Mouse (Mus musculus) C2C12 (cell line): ENCODE results near the gene Fam172a. TPM values are rescaled to one million over a fixed set of nuclear protein-coding genes. Genes with fewer than 3 reads are reported as not detected.

Source experiments
- H3K27me3 ChIP-seq: one replicate; pipeline ENCODE4 v1.6.1; 2011; ENCODE audit not compliant: control insufficient read depth, insufficient read depth, insufficient read length
- H3K36me3 ChIP-seq: one replicate; pipeline ENCODE4 v1.6.1; 2011; ENCODE audit not compliant: control insufficient read depth, insufficient read depth
- H3K4me3 ChIP-seq: one replicate; pipeline ENCODE4 v1.5.1; 2011; ENCODE audit warnings: mild to moderate bottlenecking, control low read depth; ENCODE audit not compliant: poor library complexity, insufficient read depth, severe bottlenecking
- H3K79me2 ChIP-seq: one replicate; pipeline ENCODE4 v1.6.1; 2011; ENCODE audit not compliant: control insufficient read depth, insufficient read depth
- H3K79me3 ChIP-seq: one replicate; pipeline ENCODE4 v1.6.1; 2011; ENCODE audit warnings: low read depth, control low read depth
- H3ac ChIP-seq: one replicate; pipeline ENCODE3; 2011; ENCODE audit warnings: low read depth; ENCODE audit not compliant: control insufficient read depth, insufficient read length
- CEBPB ChIP-seq: IDR thresholded peaks from one replicate; pipeline ENCODE4 v1.6.1; 2011; ENCODE audit warnings: low read depth, mild to moderate bottlenecking, control low read depth, moderate library complexity
- CTCF ChIP-seq: IDR thresholded peaks from one replicate; pipeline ENCODE4 v1.5.1; 2011; ENCODE audit not compliant: control insufficient read depth, insufficient read depth, insufficient read length
- FOSL1 ChIP-seq: IDR thresholded peaks from one replicate; pipeline ENCODE4 v1.8.0; 2011; ENCODE audit warnings: mild to moderate bottlenecking, low read length; ENCODE audit not compliant: poor library complexity, insufficient read depth, severe bottlenecking
- MAX ChIP-seq: IDR thresholded peaks from one replicate; pipeline ENCODE4 v1.6.1; 2011; ENCODE audit warnings: mild to moderate bottlenecking, control low read depth
- MYOD1 ChIP-seq: IDR thresholded peaks from one replicate; pipeline ENCODE4 v1.6.1; 2011; ENCODE audit warnings: low read depth; ENCODE audit not compliant: control insufficient read depth, insufficient read length
- MYOG ChIP-seq: IDR thresholded peaks from one replicate; pipeline ENCODE4 v1.6.1; 2011; ENCODE audit not compliant: control insufficient read depth, insufficient read length; ENCODE audit errors: extremely low read depth
- USF1 ChIP-seq: IDR thresholded peaks from one replicate; pipeline ENCODE4 v1.6.1; 2011; ENCODE audit warnings: low read depth, mild to moderate bottlenecking, control low read depth, moderate library complexity
- polyA plus RNA-seq: library from polyadenylated mRNA; unstranded; fragments of >200 nt; fragmentation: generic; extraction: Trizol; gene quantifications from one replicate; pipeline ENCODE4 v1.2.1, GENCODE M21; 2012; ENCODE audit warnings: missing spikeins

The Fam172a gene
- polyA plus RNA-seq, 1 experiment, result 4.9 TPM

- no peaks in the 10 kb centered on the region for H3K79me2 ChIP-seq
- no peaks in the 10 kb centered on the region for H3K79me3 ChIP-seq
- peak overlapping the region; percentile 45 for H3K4me3 ChIP-seq
- no peaks in the 10 kb centered on the region for H3K36me3 ChIP-seq
- no peaks in the 10 kb centered on the region for H3K27me3 ChIP-seq
- peak overlapping the region; percentile 77 for H3ac ChIP-seq
- TF ChIP-seq CEBPB (no peak), MYOG (no peak), USF1 (no peak), CTCF (no peak), FOSL1 (no peak), MAX (peak; percentile 8), MYOD1 (no peak)
Measured at GRCm38 (mm10) chr13:78163087-78163958, 461.5 kb downstream of the Fam172a start.

- no peak for TF ChIP-seq MYOG
- no peak for TF ChIP-seq CTCF
- TF ChIP-seq FOSL1, result no peak
- no peak for TF ChIP-seq MYOD1
- TF ChIP-seq CEBPB, result no peak
- TF ChIP-seq USF1, result no peak
- no peak for TF ChIP-seq MAX
Measured at GRCm38 (mm10) chr13:78164941-78165340, 463.1 kb downstream of the Fam172a start.

GRCm38 (mm10) chr13:78168166-78168565, 466.3 kb downstream of the Fam172a start:
- H3K27me3 ChIP-seq, result no peaks in the 10 kb centered on the region

More at GRCm38 (mm10) chr13:78164941-78165340, 463.1 kb downstream of the Fam172a start:
- H3K27me3 ChIP-seq, result no peaks in the 10 kb centered on the region
- no peaks in the 10 kb centered on the region for H3K36me3 ChIP-seq
- H3ac ChIP-seq, result no peak overlapping the region
- H3K4me3 ChIP-seq, result no peak overlapping the region
- H3K79me3 ChIP-seq, result no peaks in the 10 kb centered on the region
- no peaks in the 10 kb centered on the region for H3K79me2 ChIP-seq

GRCm38 (mm10) chr13:78171320-78171719, 469.5 kb downstream of the Fam172a start:
- Histone ChIP-seq H3K4me3 (no peak overlapping the region), H3ac (no peak overlapping the region), H3K36me3 (no peaks in the 10 kb centered on the region), H3K79me3 (no peaks in the 10 kb centered on the region), H3K27me3 (no peaks in the 10 kb centered on the region), H3K79me2 (no peaks in the 10 kb centered on the region)
- TF ChIP-seq CTCF (no peak), MYOD1 (no peak), CEBPB (no peak), MAX (no peak), FOSL1 (no peak)

More at GRCm38 (mm10) chr13:78168166-78168565, 466.3 kb downstream of the Fam172a start:
- TF ChIP-seq CTCF (no peak), MYOD1 (no peak), MYOG (no peak), CEBPB (no peak), USF1 (no peak), MAX (no peak), FOSL1 (no peak)
- no peaks in the 10 kb centered on the region for H3K79me3 ChIP-seq
- no peak overlapping the region for H3K4me3 ChIP-seq
- H3K79me2 ChIP-seq, result no peaks in the 10 kb centered on the region
- H3K36me3 ChIP-seq, result no peaks in the 10 kb centered on the region
- no peak overlapping the region for H3ac ChIP-seq

- H3K79me2 ChIP-seq, result no peaks in the 10 kb centered on the region
- no peak overlapping the region for H3K4me3 ChIP-seq
- no peaks in the 10 kb centered on the region for H3K36me3 ChIP-seq
- no peaks in the 10 kb centered on the region for H3K79me3 ChIP-seq
- H3ac ChIP-seq, result no peak overlapping the region
- TF ChIP-seq FOSL1 (no peak), MYOG (no peak), CEBPB (no peak), MYOD1 (no peak), USF1 (no peak), CTCF (no peak), MAX (no peak)
- no peaks in the 10 kb centered on the region for H3K27me3 ChIP-seq
Measured at GRCm38 (mm10) chr13:78171984-78172636, 470.3 kb downstream of the Fam172a start.
